Mouse (Mus musculus) forebrain, embryonic 16.5 days (tissue): ENCODE measurements around the gene Zfp426. TPM values are rescaled to one million over a fixed set of nuclear protein-coding genes. Genes with fewer than 3 reads are reported as not detected.

Experiments
- ATAC-seq: fragments of 200-750 bp; cut with Nextera tagmentation; 2 replicates; pipeline ENCODE4 v1.8.0; 2017; ENCODE audit warnings: mild to moderate bottlenecking, moderate library complexity
- H3K27ac ChIP-seq: fragments of 300-500 bp; sonication (generic); 2 replicates; pipeline ENCODE4 v1.5.1; 2014; ENCODE audit warnings: low read length, control low read depth
- H3K27me3 ChIP-seq: fragments of 300-500 bp; sonication (generic); replicated peaks from 2 replicates; pipeline ENCODE4 v1.6.1; 2014; ENCODE audit warnings: low read length; ENCODE audit not compliant: control insufficient read depth, insufficient read depth
- H3K36me3 ChIP-seq: fragments of 300-500 bp; sonication (generic); 2 replicates; pipeline ENCODE4 v1.6.1; 2014; ENCODE audit not compliant: control insufficient read depth, insufficient read depth
- H3K4me1 ChIP-seq: fragments of 300-500 bp; sonication (generic); replicated peaks from 2 replicates; pipeline ENCODE4 v1.6.1; 2014; ENCODE audit warnings: low read length; ENCODE audit not compliant: control insufficient read depth, insufficient read depth
- H3K4me2 ChIP-seq: fragments of 300-500 bp; sonication (generic); 2 replicates; pipeline ENCODE4 v1.6.1; 2014; ENCODE audit warnings: mild to moderate bottlenecking, low read length, control low read depth
- H3K4me3 ChIP-seq: fragments of 300-500 bp; sonication (generic); replicated peaks from 2 replicates; pipeline ENCODE4 v1.5.1; 2014; ENCODE audit warnings: mild to moderate bottlenecking, low read length, control low read depth
- H3K9ac ChIP-seq: fragments of 300-500 bp; sonication (generic); replicated peaks from 2 replicates; pipeline ENCODE4 v1.6.1; 2014; ENCODE audit warnings: low read depth, low read length, control low read depth
- H3K9me3 ChIP-seq: fragments of 300-500 bp; sonication (generic); 2 replicates; pipeline ENCODE4 v1.6.1; 2016; ENCODE audit warnings: low read length; ENCODE audit not compliant: control insufficient read depth
- WGBS: fragments of 180-500 bp; shearing (Covaris S2); extraction: QIAGEN DNeasy Blood & Tissue Kit; methylation state at CpG from one replicate; pipeline ENCODE4 v1.1.7; 2014; 5-methylcytosine and 5-hydroxymethylcytosine counted together
- polyA plus RNA-seq: library from polyadenylated mRNA; unstranded; fragments of >200 nt; fragmentation: Nextera tagmentation; extraction: Ambion mirVana; gene quantifications from 2 replicates; pipeline ENCODE4 v1.2.1, GENCODE M21; 2015

Gene Zfp426
- polyA plus RNA-seq, 1 experiment from 2014 or later: 36.7 TPM

GRCm38 (mm10) chr9:20479396-20479795 is 13.2 kb downstream of the Zfp426 start:
- Histone ChIP-seq H3K4me1 (no peaks in the 10 kb centered on the region), H3K9ac (no peak overlapping the region), H3K9me3 (no peaks in the 10 kb centered on the region), H3K36me3 (peaks cover 21% of the 10 kb centered on the region), H3K4me3 (no peak overlapping the region), H3K4me2 (no peak overlapping the region), H3K27ac (no peak overlapping the region), H3K27me3 (no peaks in the 10 kb centered on the region)
- 83% methylated on average over 5 of the region's 5 CpGs for WGBS
- ATAC-seq: no peak

GRCm38 (mm10) chr9:20476632-20477031 is 15.9 kb downstream of the Zfp426 start:
- Histone ChIP-seq H3K36me3 (peaks cover 29% of the 10 kb centered on the region), H3K4me3 (no peak overlapping the region), H3K4me1 (no peaks in the 10 kb centered on the region), H3K27me3 (no peaks in the 10 kb centered on the region), H3K27ac (no peak overlapping the region), H3K4me2 (no peak overlapping the region), H3K9ac (no peak overlapping the region), H3K9me3 (no peaks in the 10 kb centered on the region)
- 85% methylated on average over 1 of the region's 1 CpGs for WGBS
- no peak for ATAC-seq

GRCm38 (mm10) chr9:20466761-20467442 is 25.6 kb downstream of the Zfp426 start:
- no peak overlapping the region for H3K4me2 ChIP-seq
- no peak overlapping the region for H3K27ac ChIP-seq
- no peak overlapping the region for H3K9ac ChIP-seq
- 0 out of 2 replicates have a peak, but pooled peaks cover 2% of the 10 kb centered on the region for H3K27me3 ChIP-seq
- no peaks in the 10 kb centered on the region for H3K4me1 ChIP-seq
- peak; percentile 64 for ATAC-seq
- peaks cover 30% of the 10 kb centered on the region for H3K36me3 ChIP-seq
- H3K9me3 ChIP-seq: peaks cover 8% of the 10 kb centered on the region; the same call in 1 of the 2 replicates
- H3K4me3 ChIP-seq: no peak overlapping the region
- 58% methylated on average over 7 of the region's 7 CpGs for WGBS

GRCm38 (mm10) chr9:20459377-20460317 is 32.9 kb downstream of the Zfp426 start, which contains the start of gene Zfp26:
Gene Zfp26 (minus strand): TSS chr9:20460162.
- H3K9me3 ChIP-seq: no peaks in the 10 kb centered on the region
- peak within 1 kb of the TSS; percentile 88 for H3K4me3 ChIP-seq
- H3K4me2 ChIP-seq: peak within 1 kb of the TSS; percentile 93
- H3K4me1 ChIP-seq: peaks cover 16% of the 10 kb centered on the region
- peak within 1 kb of the TSS; percentile 93 for H3K9ac ChIP-seq
- no peaks in the 10 kb centered on the region for H3K27me3 ChIP-seq
- peak; percentile 92 for ATAC-seq
- peak within 1 kb of the TSS; percentile 91 for H3K27ac ChIP-seq
- peaks cover 14% of the 10 kb centered on the region for H3K36me3 ChIP-seq
- under 1% methylated on average over 48 of the region's 48 CpGs for WGBS

GRCm38 (mm10) chr9:20453647-20454046 is 38.9 kb downstream of the Zfp426 start:
- Histone ChIP-seq H3K27me3 (no peaks in the 10 kb centered on the region), H3K27ac (no peak overlapping the region), H3K4me3 (no peak overlapping the region), H3K36me3 (peaks cover 21% of the 10 kb centered on the region), H3K4me2 (no peak overlapping the region), H3K9me3 (no peaks in the 10 kb centered on the region), H3K9ac (no peak overlapping the region), H3K4me1 (peaks cover 7% of the 10 kb centered on the region)
- ATAC-seq: no peak
- WGBS: 94% methylated on average over 4 of the region's 4 CpGs

GRCm38 (mm10) chr9:20451493-20451892 is 41.1 kb downstream of the Zfp426 start:
- 97% methylated on average over 1 of the region's 1 CpGs for WGBS
- ATAC-seq: no peak
- H3K27ac ChIP-seq: no peak overlapping the region

GRCm38 (mm10) chr9:20443183-20443783 is 49.3 kb downstream of the Zfp426 start:
- H3K27me3 ChIP-seq: no peaks in the 10 kb centered on the region
- no peak overlapping the region for H3K4me3 ChIP-seq
- H3K4me2 ChIP-seq: no peak overlapping the region
- H3K4me1 ChIP-seq: no peaks in the 10 kb centered on the region
- no peak overlapping the region for H3K9ac ChIP-seq
- peaks cover 47% of the 10 kb centered on the region for H3K36me3 ChIP-seq
- no peak overlapping the region for H3K27ac ChIP-seq
- H3K9me3 ChIP-seq: no peaks in the 10 kb centered on the region; the same call in 1 of the 2 replicates
- 84% methylated on average over 4 of the region's 4 CpGs for WGBS
- no peak for ATAC-seq

More at GRCm38 (mm10) chr9:20451493-20451892, 41.1 kb downstream of the Zfp426 start:
- Histone ChIP-seq H3K9ac (no peak overlapping the region), H3K27me3 (no peaks in the 10 kb centered on the region), H3K9me3 (no peaks in the 10 kb centered on the region), H3K36me3 (peaks cover 13% of the 10 kb centered on the region), H3K4me3 (no peak overlapping the region), H3K4me2 (no peak overlapping the region), H3K4me1 (no peaks in the 10 kb centered on the region)

GRCm38 (mm10) chr9:20430004-20430403 is 62.5 kb downstream of the Zfp426 start:
- Histone ChIP-seq H3K36me3 (0 out of 2 replicates have a peak, but pooled peaks cover 2% of the 10 kb centered on the region), H3K4me3 (no peak overlapping the region), H3K4me2 (no peak overlapping the region), H3K9me3 (no peaks in the 10 kb centered on the region), H3K4me1 (no peaks in the 10 kb centered on the region), H3K27me3 (no peaks in the 10 kb centered on the region), H3K27ac (no peak overlapping the region), H3K9ac (no peak overlapping the region)
- ATAC-seq: no peak
- 87% methylated on average over 3 of the region's 3 CpGs for whole genome bisulfite sequencing
